Mouse (Mus musculus) embryonic fibroblast, embryonic 13.5 days (primary cell): Measurements from ENCODE around the gene Gtpbp4.

Source experiments
- CTCF ChIP-seq: IDR thresholded peaks from 2 replicates; pipeline ENCODE4 v1.5.1; 2011; ENCODE audit warnings: mild to moderate bottlenecking, control low read depth, low read length, moderate library complexity, borderline replicate concordance; ENCODE audit not compliant: insufficient read depth
- POLR2A ChIP-seq: IDR thresholded peaks from 2 replicates; pipeline ENCODE4 v1.6.1; 2011; ENCODE audit warnings: low read depth, mild to moderate bottlenecking, control low read depth, low read length, moderate library complexity

- TF ChIP-seq CTCF: no peak
- no peak for TF ChIP-seq POLR2A
Observed at GRCm38 (mm10) chr13:8992231-8992630, 3.7 kb downstream of the Gtpbp4 start.
